25 mouse cellular contexts compared by ENCODE assay signal in genomic region chr13:12108955-12109354, GRCm38 (mm10). TPM values are rescaled to one million over a fixed set of nuclear protein-coding genes. Genes with fewer than 3 reads are reported as not detected.
DNase-seq lines count a peak whose midpoint lies in the region; ATAC-seq and TF ChIP-seq lines count a peak whose summit lies in the region.
"Had no signal": no experiment of that assay in that cellular context is flagged by ENCODE, and none has a peak within 500 bp of the region (broad histone marks: within the 10 kb centered on the region; RNA-seq: fewer than 3 reads in every experiment).

No protein-coding gene starts in this region.

- no peaks in the 10 kb centered on the region for H3K9me3 ChIP-seq in forebrain, embryonic 16.5 days (ENCODE audit: control insufficient read depth, low read length)
- no peaks in the 10 kb centered on the region for H3K9me3 ChIP-seq in forebrain, embryonic 14.5 days (replicated peaks; ENCODE audit: control insufficient read depth, low read length)
- H3K9me3 ChIP-seq in liver, embryonic 11.5 days (ENCODE audit: control insufficient read depth, low read length), result no peaks in the 10 kb centered on the region
- no peaks in the 10 kb centered on the region for H3K9me3 ChIP-seq in embryonic facial prominence, embryonic 15.5 days (replicated peaks)
- no peaks in the 10 kb centered on the region for H3K9me3 ChIP-seq in liver, embryonic 14.5 days (ENCODE audit: control insufficient read depth, low read length)
- H3K9me3 ChIP-seq: forebrain, embryonic 15.5 days; heart, embryonic 12.5 days; heart, embryonic 15.5 days had no signal

- H3K36me3 ChIP-seq in forebrain, embryonic 16.5 days (ENCODE audit: control insufficient read depth, insufficient read depth), result no peaks in the 10 kb centered on the region
- no peaks in the 10 kb centered on the region for H3K36me3 ChIP-seq in forebrain, embryonic 14.5 days (ENCODE audit: control insufficient read depth, insufficient read depth, low read length)
- H3K36me3 ChIP-seq in liver, embryonic 11.5 days (ENCODE audit: control insufficient read depth, insufficient read depth, low read length), result no peaks in the 10 kb centered on the region
- H3K36me3 ChIP-seq in embryonic facial prominence, embryonic 15.5 days, result no peaks in the 10 kb centered on the region
- no peaks in the 10 kb centered on the region for H3K36me3 ChIP-seq in liver, embryonic 14.5 days (replicated peaks; ENCODE audit: control insufficient read depth, insufficient read depth, low read depth)
- H3K36me3 ChIP-seq: forebrain, embryonic 15.5 days; heart, embryonic 12.5 days; heart, embryonic 15.5 days had no signal

- no peak overlapping the region for H3K4me3 ChIP-seq in forebrain, embryonic 16.5 days (replicated peaks; ENCODE audit: low read length)
- no peak overlapping the region for H3K4me3 ChIP-seq in forebrain, embryonic 14.5 days (ENCODE audit: low read depth, low read length)
- no peak overlapping the region for H3K4me3 ChIP-seq in liver, embryonic 11.5 days (ENCODE audit: low read depth, low read length)
- H3K4me3 ChIP-seq in embryonic facial prominence, embryonic 15.5 days (replicated peaks), result no peak overlapping the region
- H3K4me3 ChIP-seq in liver, embryonic 14.5 days (ENCODE audit: insufficient read depth in 1 of 2, low read depth in 2 of 2, low read length in 2 of 2), result no peak overlapping the region
- H3K4me3 ChIP-seq: forebrain, embryonic 15.5 days; gastrocnemius, adult 2 months; heart, embryonic 12.5 days; heart, embryonic 15.5 days had no signal

- DNase-seq in forebrain, embryonic 14.5 days (ENCODE audit: low spot score), result no peak
- DNase-seq in liver, embryonic 11.5 days (ENCODE audit: low spot score), result no peak
- DNase-seq in liver, result no peak
- DNase-seq in liver, embryonic 14.5 days (ENCODE audit: low read depth in 3 of 3, low spot score in 3 of 3), result no peak
- DNase-seq: adrenal gland, adult 2 months; adrenal gland, postnatal 14 days; cerebellum, adult 11 months; cerebellum, adult 2 months; cerebellum, adult 9-11 months; cerebellum, postnatal 25 days; gastrocnemius, adult 2 months; gastrocnemius, postnatal 14 days; heart, adult 11 months; heart, postnatal 10 days; heart, postnatal 4 days had no signal

- H3K27me3 ChIP-seq in forebrain, embryonic 16.5 days (replicated peaks; ENCODE audit: control insufficient read depth, insufficient read depth, low read length), result peaks cover 12% of the 10 kb centered on the region
- peaks cover 17% of the 10 kb centered on the region for H3K27me3 ChIP-seq in forebrain, embryonic 14.5 days (replicated peaks; ENCODE audit: control insufficient read depth, insufficient read depth, low read length)
- peaks cover 40% of the 10 kb centered on the region for H3K27me3 ChIP-seq in liver, embryonic 11.5 days (replicated peaks; ENCODE audit: control insufficient read depth, insufficient read depth, low read length)
- peaks cover 35% of the 10 kb centered on the region for H3K27me3 ChIP-seq in embryonic facial prominence, embryonic 15.5 days
- peaks cover 36% of the 10 kb centered on the region for H3K27me3 ChIP-seq in liver, embryonic 14.5 days (ENCODE audit: control insufficient read depth, insufficient read depth, low read length)
- H3K27me3 ChIP-seq: heart, embryonic 12.5 days had no signal

- 0 out of 2 replicates have a peak, but pooled peaks have one; percentile 24 for ATAC-seq in forebrain, embryonic 16.5 days
- no peak for ATAC-seq in forebrain, embryonic 14.5 days
- ATAC-seq in liver, embryonic 11.5 days (replicated peaks; ENCODE audit: low FRiP score), result peak; percentile 58; the same call in 1 of the 2 replicates
- 0 out of 2 replicates have a peak, but pooled peaks have one; percentile 64 for ATAC-seq in embryonic facial prominence, embryonic 15.5 days (ENCODE audit: insufficient number of reproducible peaks, low FRiP score, low TSS enrichment, low read depth)
- ATAC-seq in liver, embryonic 14.5 days (ENCODE audit: insufficient read depth), result 0 out of 2 replicates have a peak, but pooled peaks have one; percentile 54
- ATAC-seq in frontal cortex, adult (ENCODE audit: low TSS enrichment), result no peak
- ATAC-seq: forebrain, embryonic 15.5 days; hindbrain, postnatal 0 days; inflammation-experienced regulatory T-cells, adult 6 months; intestine, embryonic 16.5 days had no signal

- no peak for TF ChIP-seq CTCF in liver, embryonic 14.5 days (IDR thresholded peaks at IDR 0.05; ENCODE audit: low read depth)

- H3K4me1 ChIP-seq in forebrain, embryonic 16.5 days (replicated peaks; ENCODE audit: control insufficient read depth, insufficient read depth, low read length), result peaks cover 9% of the 10 kb centered on the region
- H3K4me1 ChIP-seq in forebrain, embryonic 14.5 days (ENCODE audit: control insufficient read depth, insufficient read depth, low read length), result no peaks in the 10 kb centered on the region
- no peaks in the 10 kb centered on the region for H3K4me1 ChIP-seq in liver, embryonic 11.5 days (replicated peaks; ENCODE audit: control insufficient read depth, insufficient read depth, low read length)
- peaks cover 13% of the 10 kb centered on the region for H3K4me1 ChIP-seq in embryonic facial prominence, embryonic 15.5 days
- no peaks in the 10 kb centered on the region for H3K4me1 ChIP-seq in liver, embryonic 14.5 days (replicated peaks; ENCODE audit: control insufficient read depth in 2 of 2, insufficient read depth in 2 of 2, low read length in 1 of 2)

- H3K9ac ChIP-seq in forebrain, embryonic 16.5 days (replicated peaks; ENCODE audit: low read depth, low read length), result no peak overlapping the region
- no peak overlapping the region for H3K9ac ChIP-seq in forebrain, embryonic 14.5 days (ENCODE audit: low read length)
- no peak overlapping the region for H3K9ac ChIP-seq in liver, embryonic 11.5 days (ENCODE audit: low read depth, low read length)
- no peak overlapping the region for H3K9ac ChIP-seq in embryonic facial prominence, embryonic 15.5 days
- H3K9ac ChIP-seq in liver, embryonic 14.5 days (replicated peaks), result no peak overlapping the region
- H3K9ac ChIP-seq: forebrain, embryonic 15.5 days; heart, embryonic 12.5 days; heart, embryonic 15.5 days; hindbrain, embryonic 14.5 days had no signal

- no peak overlapping the region for H3K27ac ChIP-seq in forebrain, embryonic 16.5 days (ENCODE audit: low read length)
- no peak overlapping the region for H3K27ac ChIP-seq in forebrain, embryonic 14.5 days (ENCODE audit: low read depth, low read length)
- H3K27ac ChIP-seq in liver, embryonic 11.5 days (ENCODE audit: low read depth, low read length), result no peak overlapping the region
- H3K27ac ChIP-seq in embryonic facial prominence, embryonic 15.5 days (replicated peaks), result no peak overlapping the region
- H3K27ac ChIP-seq in liver, embryonic 14.5 days, result no peak overlapping the region
- H3K27ac ChIP-seq: forebrain, embryonic 15.5 days; gastrocnemius, adult 2 months; heart, embryonic 15.5 days; hindbrain, embryonic 14.5 days; hindbrain, postnatal 0 days had no signal

- TF ChIP-seq EP300 in liver, embryonic 14.5 days (IDR thresholded peaks at IDR 0.05; ENCODE audit: low read depth), result no peak

- 93% methylated on average over 1 of the region's 1 CpGs for WGBS in forebrain, embryonic 16.5 days
- 90% methylated on average over 1 of the region's 1 CpGs for whole genome bisulfite sequencing in forebrain, embryonic 14.5 days
- 62% methylated on average over 1 of the region's 1 CpGs for WGBS in liver, embryonic 11.5 days
- WGBS in embryonic facial prominence, embryonic 15.5 days, result 94% methylated on average over 1 of the region's 1 CpGs
- WGBS in liver, embryonic 14.5 days (ENCODE audit: insufficient replicate concordance), result 50% methylated on average over 1 of the region's 1 CpGs

- no peak overlapping the region for H3K4me2 ChIP-seq in forebrain, embryonic 16.5 days (ENCODE audit: low read length)
- H3K4me2 ChIP-seq in forebrain, embryonic 14.5 days (ENCODE audit: low read length), result no peak overlapping the region
- no peak overlapping the region for H3K4me2 ChIP-seq in liver, embryonic 11.5 days
- H3K4me2 ChIP-seq in embryonic facial prominence, embryonic 15.5 days (replicated peaks), result no peak overlapping the region
- no peak overlapping the region for H3K4me2 ChIP-seq in liver, embryonic 14.5 days (ENCODE audit: low read depth)
- H3K4me2 ChIP-seq: forebrain, embryonic 15.5 days; heart, embryonic 12.5 days; heart, embryonic 15.5 days; hindbrain, embryonic 14.5 days had no signal

RNA-seq across cellular contexts. Expression of gene Ryr2, which starts 2.2 kb away (rescaled TPM):
- polyA plus RNA-seq in forebrain, embryonic 16.5 days (2015; fragmentation: Nextera tagmentation; extraction: Ambion mirVana), result 0.93 and 2.2 TPM in 2 replicates
- 0.76 and 2.1 TPM in 2 replicates for polyA plus RNA-seq in forebrain, embryonic 14.5 days (2014; fragmentation: Nextera tagmentation; extraction: Ambion mirVana)
- 0.38 and 0.88 TPM in 2 replicates for polyA plus RNA-seq in liver, embryonic 11.5 days (2014; fragmentation: Nextera tagmentation; extraction: Ambion mirVana)
- polyA plus RNA-seq in embryonic facial prominence, embryonic 15.5 days (2015; fragmentation: Nextera tagmentation; extraction: Ambion mirVana), result 0.56 and 0.59 TPM in 2 replicates
- 0.10 and 0.16 TPM in 2 replicates for polyA plus RNA-seq in liver, embryonic 14.5 days (2012; rRNA removed)
- polyA plus RNA-seq in liver, embryonic 14.5 days (2014; fragmentation: Nextera tagmentation; extraction: Ambion mirVana), result 0.19 and 0.53 TPM in 2 replicates
- polyA plus RNA-seq: inflammation-experienced regulatory T-cells, adult 6 months had no signal

Comparison
In these comparisons a context has a peak if more than half of its experiments do, and no peak if none do; other contexts are left out.
1. ATAC-seq: peak in forebrain, embryonic 16.5 days (single experiment), liver, embryonic 11.5 days (single experiment), embryonic facial prominence, embryonic 15.5 days (single experiment) and liver, embryonic 14.5 days (single experiment); none in forebrain, embryonic 14.5 days (single experiment) and frontal cortex, adult (single experiment).